Mouse (Mus musculus) thymus, adult 2 months (tissue): Measurements from ENCODE around the gene Pim3. TPM values are rescaled to one million over a fixed set of nuclear protein-coding genes. Genes with fewer than 3 reads are reported as not detected.
A peak's percentile ranks its signal among the peaks of the same experiment; 100 is the strongest.

Experiments used
- DNase-seq: peaks from one replicate; pipeline ENCODE4 v3.0.0; 2021
- H3K27ac ChIP-seq: fragments of 200-500 bp; 2 replicates; pipeline ENCODE4 v1.5.1; 2012; ENCODE audit warnings: low read length, control low read depth; ENCODE audit not compliant: control insufficient read depth, insufficient read depth
- H3K27me3 ChIP-seq: fragments of 200-500 bp; 2 replicates; pipeline ENCODE4 v1.6.1; 2012; ENCODE audit warnings: mild to moderate bottlenecking, low read length, moderate library complexity, mixed read lengths; ENCODE audit not compliant: control insufficient read depth, insufficient read depth
- H3K36me3 ChIP-seq: fragments of 200-500 bp; 2 replicates; pipeline ENCODE4 v1.6.1; 2012; ENCODE audit warnings: mild to moderate bottlenecking, low read length, moderate library complexity; ENCODE audit not compliant: control insufficient read depth, insufficient read depth
- H3K4me1 ChIP-seq: fragments of 200-500 bp; replicated peaks from 2 replicates; pipeline ENCODE4 v1.6.1; 2012; ENCODE audit warnings: low read length; ENCODE audit not compliant: control insufficient read depth, insufficient read depth
- H3K4me3 ChIP-seq: fragments of 200-500 bp; 2 replicates; pipeline ENCODE4 v1.5.1; 2012; ENCODE audit warnings: mild to moderate bottlenecking, low read length, control low read depth, moderate library complexity; ENCODE audit not compliant: control insufficient read depth, insufficient read depth
- CTCF ChIP-seq: fragments of 200-500 bp; IDR thresholded peaks from 2 replicates; pipeline ENCODE4 v1.5.1; 2012; ENCODE audit warnings: mild to moderate bottlenecking, control low read depth, low read length, moderate library complexity, borderline replicate concordance; ENCODE audit not compliant: control insufficient read depth, poor library complexity, insufficient read depth; ENCODE audit errors: extremely low read depth
- POLR2A ChIP-seq: fragments of 200-500 bp; IDR thresholded peaks from 2 replicates; pipeline ENCODE4 v1.6.1; 2012; ENCODE audit warnings: mild to moderate bottlenecking, low read length, control low read depth, moderate library complexity; ENCODE audit not compliant: control insufficient read depth, poor library complexity, insufficient read depth; ENCODE audit errors: extremely low read depth
- WGBS: fragments of 180-500 bp; shearing (Covaris S2); methylation state at CpG from one replicate; pipeline ENCODE4 v1.1.7; 2018; 5-methylcytosine and 5-hydroxymethylcytosine counted together
- polyA plus RNA-seq: library from polyadenylated mRNA; depleted of rRNA; stranded (reverse); fragments of >200 nt; gene quantifications from 2 replicates; pipeline ENCODE4 v1.2.3, GENCODE M21; 2012

Gene Pim3
- polyA plus RNA-seq, 1 experiment, result 35.8 TPM

- under 1% methylated on average over 23 of the region's 23 CpGs for WGBS
- Histone ChIP-seq H3K36me3 (peaks cover 7% of the 10 kb centered on the region), H3K4me3 (peak overlapping the region; percentile 69), H3K27me3 (no peaks in the 10 kb centered on the region), H3K27ac (no peak overlapping the region), H3K4me1 (peaks cover 9% of the 10 kb centered on the region)
- no peak for DNase-seq
- TF ChIP-seq CTCF, result no peak
- TF ChIP-seq POLR2A, result no peak
Observed at GRCm38 (mm10) chr15:88819906-88820303, 42.1 kb upstream of the Pim3 start.

DNA sequence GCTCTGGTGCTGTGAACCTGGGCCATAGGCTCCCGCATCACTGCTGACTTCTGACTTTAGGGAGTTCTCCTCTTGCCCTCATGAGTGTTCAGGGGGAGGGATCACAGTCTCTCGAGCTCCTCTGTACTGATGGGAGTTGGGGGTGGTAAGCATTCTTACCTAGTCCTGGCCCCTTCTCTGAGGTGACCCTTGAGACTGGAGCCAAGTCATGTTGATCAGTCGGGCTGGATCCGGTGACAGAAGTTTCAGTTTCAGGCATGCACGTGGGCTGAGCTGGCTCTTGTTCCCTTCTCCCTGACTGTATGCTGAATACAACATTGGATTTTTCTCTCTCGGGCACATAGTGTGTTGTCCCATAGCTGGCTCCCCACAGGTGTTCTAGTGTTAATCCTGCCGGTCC, 40.6 kb upstream of the Pim3 start:
- DNase-seq, result no peak
- Histone ChIP-seq H3K36me3 (peaks cover 8% of the 10 kb centered on the region), H3K27me3 (no peaks in the 10 kb centered on the region), H3K4me3 (no peak overlapping the region), H3K4me1 (peaks cover 9% of the 10 kb centered on the region), H3K27ac (no peak overlapping the region)
- WGBS, result 86% methylated on average over 7 of the region's 7 CpGs
- TF ChIP-seq POLR2A, result no peak
- TF ChIP-seq CTCF, result no peak

DNA sequence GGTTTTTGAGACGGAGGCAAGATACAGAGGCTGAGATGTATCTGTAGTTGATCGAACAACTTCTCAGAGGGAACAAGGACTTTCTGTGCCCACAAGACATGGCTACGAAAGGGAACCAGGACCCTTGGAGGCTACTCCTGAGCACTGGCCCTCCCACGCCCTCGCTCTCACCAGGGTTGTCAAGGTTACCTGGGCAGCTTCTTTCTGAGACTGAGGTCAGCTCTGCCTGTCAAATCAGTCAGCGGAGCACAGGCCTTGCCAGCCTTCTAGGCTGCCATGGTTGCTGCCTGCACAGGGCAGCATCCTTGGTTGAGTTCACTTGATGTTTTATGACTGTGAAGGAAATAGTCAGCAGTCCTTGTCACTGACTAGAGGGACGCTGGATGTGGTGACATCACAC, 39.5 kb upstream of the Pim3 start:
- Histone ChIP-seq H3K36me3 (peaks cover 8% of the 10 kb centered on the region), H3K4me1 (peaks cover 9% of the 10 kb centered on the region), H3K27ac (no peak overlapping the region), H3K4me3 (no peak overlapping the region), H3K27me3 (no peaks in the 10 kb centered on the region)
- no peak for DNase-seq
- TF ChIP-seq POLR2A (no peak), CTCF (no peak)
- WGBS, result 96% methylated on average over 7 of the region's 7 CpGs

DNA sequence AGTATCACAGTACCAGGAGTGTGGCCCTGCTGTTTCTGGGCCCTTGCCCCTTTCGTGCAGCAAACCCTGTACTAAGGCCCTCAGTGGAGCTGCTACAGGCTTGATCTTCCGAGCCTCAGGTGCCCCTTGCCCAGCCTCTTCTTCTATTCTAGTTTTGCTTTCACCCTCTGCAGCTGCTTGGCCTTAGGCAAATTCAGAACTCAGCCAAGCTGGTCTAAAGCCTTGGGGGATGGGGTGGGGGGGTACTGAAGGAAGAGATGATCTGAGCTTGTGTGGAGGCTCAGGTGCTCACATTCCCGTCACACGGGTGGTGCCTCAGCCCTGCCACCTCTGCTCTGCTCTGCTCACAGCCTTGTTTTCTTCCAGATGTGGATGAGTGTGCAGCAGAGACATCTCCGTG, 38.6 kb upstream of the Pim3 start:
- no peak for DNase-seq
- Histone ChIP-seq H3K36me3 (peaks cover 8% of the 10 kb centered on the region), H3K27ac (no peak overlapping the region)

DNA sequence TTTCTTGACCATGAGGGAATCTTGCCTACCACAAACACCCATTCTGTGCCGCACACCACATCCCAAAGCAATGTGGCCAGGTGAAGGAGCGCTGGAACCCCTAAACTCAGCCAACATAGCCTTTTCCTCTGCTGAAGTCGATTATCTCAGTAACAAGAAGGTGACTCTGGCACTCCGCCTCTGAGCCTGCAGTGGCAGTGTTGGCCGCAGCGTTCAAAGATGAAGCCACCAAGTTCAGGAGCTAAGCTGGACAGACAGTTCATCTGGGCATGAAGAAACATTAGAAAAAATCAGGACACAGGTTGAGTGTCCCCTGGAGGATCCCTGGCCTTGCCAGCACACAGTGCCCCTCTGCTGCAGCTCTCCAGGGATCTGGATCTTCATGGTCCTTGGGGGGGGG, 34.5 kb upstream of the Pim3 start:
- H3K4me3 ChIP-seq, result no peak overlapping the region
- no peaks in the 10 kb centered on the region for H3K4me1 ChIP-seq
- no peak for DNase-seq
- 93% methylated on average over 6 of the region's 6 CpGs for WGBS
- TF ChIP-seq POLR2A (no peak), CTCF (no peak)
- peaks cover 8% of the 10 kb centered on the region for H3K36me3 ChIP-seq
- H3K27ac ChIP-seq, result no peak overlapping the region
- H3K27me3 ChIP-seq, result no peaks in the 10 kb centered on the region

More for the DNA sequence above, 38.6 kb upstream of the Pim3 start:
- H3K4me3 ChIP-seq, result no peak overlapping the region
- peaks cover 9% of the 10 kb centered on the region for H3K4me1 ChIP-seq
- TF ChIP-seq POLR2A (no peak), CTCF (no peak)
- WGBS, result 95% methylated on average over 5 of the region's 5 CpGs
- H3K27me3 ChIP-seq, result no peaks in the 10 kb centered on the region

DNA sequence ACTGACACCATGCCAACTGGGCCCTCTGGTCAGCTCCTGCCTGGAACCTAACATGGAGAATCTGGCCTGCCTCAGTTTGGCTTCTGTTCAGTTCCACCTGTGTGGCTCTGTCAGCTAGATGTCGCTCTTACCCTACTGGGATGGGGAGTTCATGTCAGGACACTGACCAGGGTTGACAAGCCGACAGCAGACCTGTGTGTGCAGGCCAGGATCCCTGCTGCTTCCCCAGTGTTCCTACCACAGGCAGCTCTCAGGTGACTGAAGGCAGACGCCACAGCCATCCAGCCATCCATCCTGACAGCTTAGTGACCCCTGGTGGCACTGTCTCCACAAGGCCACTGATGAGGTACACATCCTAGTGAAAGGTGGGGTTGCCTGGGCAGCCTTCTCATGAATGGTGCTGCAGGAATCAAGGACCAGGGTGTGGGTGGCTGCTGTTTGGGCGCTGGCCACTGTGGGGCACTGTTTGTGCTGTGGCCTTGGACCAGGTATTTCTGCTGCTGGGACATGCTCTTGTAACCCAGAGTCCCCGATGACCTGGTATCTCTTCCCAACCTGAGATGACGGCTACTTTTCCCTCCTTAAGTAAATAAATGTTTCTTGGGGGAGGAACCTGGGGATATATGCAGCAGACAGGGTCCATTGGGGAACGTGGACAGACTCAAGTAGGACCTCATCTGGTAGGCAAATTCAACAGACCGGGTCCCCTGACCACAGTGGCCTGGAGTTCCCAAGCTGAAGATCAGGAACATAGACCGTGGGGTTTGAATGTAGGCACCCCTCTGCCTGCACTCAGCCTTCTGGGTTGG, 33.8 kb upstream of the Pim3 start:
- H3K4me3 ChIP-seq, result no peak overlapping the region
- DNase-seq, result peak; percentile 63
- no peak overlapping the region for H3K27ac ChIP-seq
- TF ChIP-seq POLR2A (no peak), CTCF (no peak)
- H3K36me3 ChIP-seq, result peaks cover 8% of the 10 kb centered on the region
- no peaks in the 10 kb centered on the region for H3K27me3 ChIP-seq
- H3K4me1 ChIP-seq, result no peaks in the 10 kb centered on the region
- WGBS, result 44% methylated on average over 9 of the region's 9 CpGs
